Mouse (Mus musculus): ENCODE data around the gene Sergef. TPM values are rescaled to one million over a fixed set of nuclear protein-coding genes. Genes with fewer than 3 reads are reported as not detected.
"Not testable (repeated sequence)": the region's sequence is repeated elsewhere in the genome, so short reads cannot be mapped to it uniquely, and the experiment has no call there.

The Sergef gene
- polyA plus RNA-seq, 1 experiment from 2014 or later = 49.1 TPM

DNA sequence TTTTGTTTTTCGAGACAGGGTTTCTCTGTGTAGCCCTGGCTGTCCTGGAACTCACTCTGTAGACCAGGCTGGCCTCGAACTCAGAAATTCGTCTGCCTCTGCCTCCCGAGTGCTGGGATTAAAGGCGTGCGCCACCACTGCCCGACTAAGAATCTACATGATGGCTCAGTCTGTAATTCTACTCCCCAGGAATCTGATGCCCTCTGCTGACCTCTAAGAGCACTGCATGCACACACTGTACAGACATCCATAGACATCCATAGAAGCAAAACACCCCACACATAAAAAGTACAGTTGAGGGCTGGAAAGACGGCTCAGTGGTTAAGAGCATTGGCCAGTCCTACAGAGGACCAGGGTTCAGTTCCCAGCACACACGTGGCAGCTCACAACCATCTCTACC, 70.1 kb downstream of the Sergef start:
- WGBS = 75% methylated on average over 9 of the region's 9 CpGs
- H3K4me1 ChIP-seq; ATAC-seq (ENCODE audit: low FRiP score): not testable (repeated sequence)

DNA sequence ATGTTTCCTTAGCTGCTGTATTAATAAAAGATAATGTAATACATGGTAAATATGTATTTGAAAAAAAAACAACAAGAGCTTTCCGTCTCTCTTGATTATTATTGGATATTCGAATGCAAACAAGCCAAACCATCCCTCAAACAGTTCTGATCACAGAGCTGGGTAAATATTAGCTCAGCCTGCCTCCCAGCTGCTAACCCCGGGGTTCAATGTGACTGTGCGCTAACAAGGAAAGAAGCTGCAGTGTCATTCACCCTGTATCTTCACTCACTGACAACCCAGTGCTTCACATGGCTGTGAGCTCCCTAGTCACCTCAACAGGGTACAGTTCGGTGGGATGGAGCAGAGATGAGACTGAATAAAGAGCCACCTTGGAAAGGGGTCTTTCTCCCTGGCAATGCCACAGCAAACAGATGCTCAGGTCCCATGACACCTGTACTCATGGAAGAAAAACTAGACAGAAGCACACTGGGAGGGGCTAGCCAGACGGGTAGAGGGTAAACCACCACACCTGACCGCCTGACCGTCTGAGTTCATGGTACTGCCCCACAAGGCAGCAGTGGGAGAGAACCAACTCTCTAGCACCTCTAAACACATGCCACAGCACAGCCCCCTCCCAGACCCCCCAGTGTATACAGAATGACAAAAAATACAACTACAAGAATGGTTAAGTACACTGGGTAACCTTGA, 73.1 kb downstream of the Sergef start:
- no peaks in the 10 kb centered on the region for H3K27me3 ChIP-seq (replicated peaks)
- no peak overlapping the region for H3K9ac ChIP-seq (replicated peaks)
- H3K4me1 ChIP-seq = no peaks in the 10 kb centered on the region
- 86% methylated on average over 8 of the region's 8 CpGs for WGBS
- H3K9me3 ChIP-seq (replicated peaks) = 0 out of 2 replicates have a peak, but pooled peaks cover 5% of the 10 kb centered on the region
- no peak overlapping the region for H3K4me3 ChIP-seq (replicated peaks)
- H3K36me3 ChIP-seq = peaks cover 30% of the 10 kb centered on the region
- H3K4me2 ChIP-seq = no peak overlapping the region
- H3K27ac ChIP-seq (replicated peaks) = no peak overlapping the region
- ATAC-seq (ENCODE audit: low FRiP score) = no peak

More for the DNA sequence above, 70.1 kb downstream of the Sergef start:
- H3K9me3 ChIP-seq (replicated peaks); H3K4me3 ChIP-seq (replicated peaks); H3K4me2 ChIP-seq; H3K27ac ChIP-seq (replicated peaks); H3K27me3 ChIP-seq (replicated peaks); H3K9ac ChIP-seq (replicated peaks): not testable (repeated sequence)
- peaks cover 26% of the 10 kb centered on the region for H3K36me3 ChIP-seq

DNA sequence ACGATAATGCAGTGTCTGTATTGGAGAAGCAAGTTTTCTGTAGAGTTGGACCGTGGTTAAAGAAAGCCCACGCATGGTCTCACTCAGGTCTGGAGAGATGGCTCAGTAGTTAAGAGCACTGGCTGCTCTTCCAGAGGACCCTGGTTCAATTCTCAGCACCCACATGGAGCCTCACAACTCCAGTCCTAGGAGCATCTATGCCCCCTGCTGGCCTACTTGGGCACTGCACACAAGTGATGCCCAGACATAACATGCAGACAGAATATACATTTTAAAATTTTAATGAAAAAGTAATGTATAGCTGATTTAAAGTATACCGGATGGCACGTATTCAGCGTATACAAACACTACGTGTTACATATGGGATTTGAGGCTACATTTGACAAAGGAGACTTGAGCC, 74.2 kb downstream of the Sergef start:
- 98% methylated on average over 7 of the region's 7 CpGs for WGBS

DNA sequence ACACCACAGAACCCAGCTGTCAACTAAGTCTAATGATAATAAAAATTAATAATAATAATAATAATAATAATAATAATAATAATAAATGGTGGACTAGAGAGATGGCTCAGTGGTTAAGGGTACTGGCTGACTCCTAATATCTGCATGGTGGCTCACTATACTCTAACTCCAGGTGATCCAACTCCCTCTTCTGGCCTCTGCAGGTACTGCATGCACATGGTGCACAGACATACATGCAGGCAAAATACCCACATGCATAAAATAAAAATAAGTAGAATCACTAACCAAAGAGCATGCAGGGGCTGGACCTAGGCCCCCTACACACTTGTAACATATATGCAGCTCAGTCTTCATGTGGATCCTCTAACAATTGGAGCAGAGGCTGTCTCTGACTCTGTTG, 75.8 kb downstream of the Sergef start:
- Histone ChIP-seq H3K4me1 (0 out of 2 replicates have a peak, but pooled peaks cover 5% of the 10 kb centered on the region), H3K4me2 (no peak overlapping the region), H3K4me3 (replicated peaks) (no peak overlapping the region), H3K27ac (replicated peaks) (no peak overlapping the region), H3K36me3 (peaks cover 30% of the 10 kb centered on the region), H3K27me3 (replicated peaks) (no peaks in the 10 kb centered on the region), H3K9ac (replicated peaks) (no peak overlapping the region), H3K9me3 (replicated peaks) (0 out of 2 replicates have a peak, but pooled peaks cover 5% of the 10 kb centered on the region)
- ATAC-seq (ENCODE audit: low FRiP score) = no peak

More for the DNA sequence above, 74.2 kb downstream of the Sergef start:
- no peak overlapping the region for H3K4me3 ChIP-seq (replicated peaks)
- H3K27ac ChIP-seq (replicated peaks) = no peak overlapping the region
- H3K9me3 ChIP-seq (replicated peaks) = 0 out of 2 replicates have a peak, but pooled peaks cover 5% of the 10 kb centered on the region
- H3K27me3 ChIP-seq (replicated peaks) = no peaks in the 10 kb centered on the region
- no peak overlapping the region for H3K4me2 ChIP-seq
- no peak for ATAC-seq (ENCODE audit: low FRiP score)
- H3K9ac ChIP-seq (replicated peaks) = no peak overlapping the region
- H3K4me1 ChIP-seq = no peaks in the 10 kb centered on the region
- H3K36me3 ChIP-seq = peaks cover 30% of the 10 kb centered on the region

DNA sequence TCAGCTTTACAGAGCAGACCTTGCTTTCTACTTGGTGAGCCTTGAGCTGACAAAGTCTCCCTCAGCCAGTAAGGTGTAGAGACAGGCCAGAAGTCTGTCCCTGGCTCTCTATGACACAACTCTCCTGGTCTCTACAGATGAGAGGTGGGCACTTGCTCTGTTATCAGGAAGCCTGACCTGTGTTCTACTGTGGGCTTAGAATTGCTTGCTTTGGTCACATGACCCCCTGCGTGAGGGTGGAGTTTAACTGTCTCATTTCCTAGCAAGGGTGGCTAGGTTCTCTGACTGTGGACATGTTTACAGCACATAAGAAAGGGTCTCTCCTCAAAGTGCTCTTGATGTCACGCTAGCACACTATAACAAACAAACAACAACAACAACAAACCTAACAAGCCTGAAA, 79.5 kb downstream of the Sergef start:
- no peaks in the 10 kb centered on the region for H3K27me3 ChIP-seq (replicated peaks)
- WGBS = 98% methylated on average over 2 of the region's 2 CpGs
- peaks cover 6% of the 10 kb centered on the region for H3K36me3 ChIP-seq
- no peak overlapping the region for H3K4me2 ChIP-seq
- ATAC-seq (ENCODE audit: low FRiP score) = no peak
- H3K9me3 ChIP-seq (replicated peaks) = no peaks in the 10 kb centered on the region
- no peak overlapping the region for H3K27ac ChIP-seq (replicated peaks)
- no peak overlapping the region for H3K4me3 ChIP-seq (replicated peaks)
- no peak overlapping the region for H3K9ac ChIP-seq (replicated peaks)
- peaks cover 32% of the 10 kb centered on the region for H3K4me1 ChIP-seq

DNA sequence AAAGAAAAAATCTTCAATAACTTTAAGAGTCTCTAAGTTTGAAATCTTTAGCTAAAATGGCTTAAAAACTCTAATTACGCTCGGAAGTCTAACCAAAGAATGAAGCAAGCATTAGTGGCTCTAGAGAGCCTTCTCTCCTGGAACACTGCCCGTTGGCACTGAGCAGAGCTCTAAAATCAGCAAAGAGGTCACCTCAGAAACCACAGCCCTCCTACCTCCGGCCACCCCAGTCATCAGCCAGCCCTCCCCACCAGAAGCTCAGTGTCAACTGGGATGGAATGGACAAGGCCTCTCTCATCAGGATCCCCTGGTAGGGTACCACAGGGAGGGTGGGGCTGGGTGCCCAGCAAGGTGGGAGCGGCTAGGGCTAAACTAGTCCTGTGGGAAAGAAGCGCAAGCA, 80.0 kb downstream of the Sergef start:
- no peak for ATAC-seq (ENCODE audit: low FRiP score)
- no peak overlapping the region for H3K27ac ChIP-seq (replicated peaks)
- WGBS = 90% methylated on average over 6 of the region's 6 CpGs

DNA sequence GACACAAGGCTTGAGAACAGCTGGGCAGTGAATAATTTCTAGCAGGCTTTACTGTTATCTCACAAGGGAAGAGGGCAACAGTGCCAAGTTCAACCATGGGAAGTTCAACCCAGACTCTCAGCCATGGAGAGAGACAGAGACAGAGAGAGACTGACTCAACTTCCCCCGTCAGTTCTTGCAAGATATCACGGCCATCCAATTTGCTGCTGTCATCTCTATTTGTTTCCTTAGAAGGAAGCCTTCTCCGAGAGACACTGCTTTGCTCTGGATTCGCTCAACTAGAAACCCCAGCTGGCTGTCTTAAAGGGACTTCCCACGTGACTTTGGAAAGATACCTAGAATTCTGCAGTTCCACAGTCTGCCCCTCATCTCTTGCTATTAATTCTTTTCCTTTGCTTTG, 80.6 kb downstream of the Sergef start:
- Histone ChIP-seq H3K27me3 (replicated peaks) (no peaks in the 10 kb centered on the region), H3K4me2 (no peak overlapping the region), H3K9ac (replicated peaks) (no peak overlapping the region), H3K36me3 (0 out of 2 replicates have a peak, but pooled peaks cover 2% of the 10 kb centered on the region), H3K4me1 (peaks cover 41% of the 10 kb centered on the region), H3K9me3 (replicated peaks) (no peaks in the 10 kb centered on the region), H3K4me3 (replicated peaks) (no peak overlapping the region), H3K27ac (replicated peaks) (no peak overlapping the region)
- no peak for ATAC-seq (ENCODE audit: low FRiP score)
- WGBS = 80% methylated on average over 5 of the region's 5 CpGs

More for the DNA sequence above, 80.0 kb downstream of the Sergef start:
- Histone ChIP-seq H3K36me3 (0 out of 2 replicates have a peak, but pooled peaks cover 4% of the 10 kb centered on the region), H3K9ac (replicated peaks) (no peak overlapping the region), H3K27me3 (replicated peaks) (no peaks in the 10 kb centered on the region), H3K9me3 (replicated peaks) (no peaks in the 10 kb centered on the region), H3K4me2 (no peak overlapping the region), H3K4me3 (replicated peaks) (no peak overlapping the region), H3K4me1 (peaks cover 35% of the 10 kb centered on the region)

DNA sequence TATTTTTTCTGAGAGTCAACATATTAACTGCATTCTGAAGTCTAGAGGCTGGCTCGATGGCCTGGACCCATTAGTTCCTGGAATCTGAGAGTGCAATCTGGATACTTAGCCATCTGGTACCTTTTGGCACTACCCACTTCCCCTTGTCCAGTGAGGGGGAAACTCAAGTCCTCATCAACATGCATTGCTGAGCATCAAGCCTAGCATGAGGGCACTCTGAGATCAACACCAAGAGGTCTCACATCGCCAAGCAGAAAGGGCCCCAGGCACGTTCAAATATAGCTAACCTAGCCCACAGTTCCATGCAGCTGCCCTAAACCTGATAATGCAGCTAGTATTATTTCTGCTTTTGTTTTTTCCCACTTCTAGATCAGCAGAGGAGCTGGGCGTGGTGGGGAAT, 81.6 kb downstream of the Sergef start:
- no peak overlapping the region for H3K4me2 ChIP-seq
- no peak for ATAC-seq (ENCODE audit: low FRiP score)
- no peaks in the 10 kb centered on the region for H3K9me3 ChIP-seq (replicated peaks)
- no peaks in the 10 kb centered on the region for H3K27me3 ChIP-seq (replicated peaks)
- no peak overlapping the region for H3K27ac ChIP-seq (replicated peaks)
- WGBS = 89% methylated on average over 4 of the region's 4 CpGs
- no peak overlapping the region for H3K9ac ChIP-seq (replicated peaks)
- no peak overlapping the region for H3K4me3 ChIP-seq (replicated peaks)
- no peaks in the 10 kb centered on the region for H3K36me3 ChIP-seq
- H3K4me1 ChIP-seq = peaks cover 46% of the 10 kb centered on the region

DNA sequence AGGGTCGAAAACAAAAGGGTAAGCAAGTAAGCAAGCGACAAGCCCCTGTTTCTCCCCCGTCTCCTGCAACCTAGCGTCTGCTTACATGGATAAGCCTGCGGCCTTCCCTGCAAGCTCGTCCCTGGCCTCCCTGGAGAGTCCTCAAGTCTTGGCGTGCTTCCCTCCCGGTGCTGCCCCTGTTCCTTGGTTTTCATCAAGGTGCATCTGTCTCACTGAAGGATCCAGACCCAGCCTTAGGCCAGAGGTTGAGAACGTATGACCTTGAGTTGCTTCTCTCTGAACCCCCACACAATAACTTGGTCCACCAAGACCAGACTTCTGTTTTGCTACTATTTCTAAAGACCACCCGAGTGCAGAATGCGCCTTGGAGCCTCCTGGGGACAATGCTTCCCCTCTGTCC, 82.2 kb downstream of the Sergef start:
- WGBS = 75% methylated on average over 11 of the region's 11 CpGs
- no peak overlapping the region for H3K9ac ChIP-seq (replicated peaks)
- H3K4me2 ChIP-seq = no peak overlapping the region
- peaks cover 50% of the 10 kb centered on the region for H3K4me1 ChIP-seq
- 0 out of 2 replicates have a peak overlapping the region, but pooled peaks have one; percentile 66 for H3K27ac ChIP-seq (replicated peaks)
- no peaks in the 10 kb centered on the region for H3K9me3 ChIP-seq (replicated peaks)
- no peaks in the 10 kb centered on the region for H3K27me3 ChIP-seq (replicated peaks)
- H3K4me3 ChIP-seq (replicated peaks) = no peak overlapping the region
- H3K36me3 ChIP-seq = no peaks in the 10 kb centered on the region
- no peak for ATAC-seq (ENCODE audit: low FRiP score)

DNA sequence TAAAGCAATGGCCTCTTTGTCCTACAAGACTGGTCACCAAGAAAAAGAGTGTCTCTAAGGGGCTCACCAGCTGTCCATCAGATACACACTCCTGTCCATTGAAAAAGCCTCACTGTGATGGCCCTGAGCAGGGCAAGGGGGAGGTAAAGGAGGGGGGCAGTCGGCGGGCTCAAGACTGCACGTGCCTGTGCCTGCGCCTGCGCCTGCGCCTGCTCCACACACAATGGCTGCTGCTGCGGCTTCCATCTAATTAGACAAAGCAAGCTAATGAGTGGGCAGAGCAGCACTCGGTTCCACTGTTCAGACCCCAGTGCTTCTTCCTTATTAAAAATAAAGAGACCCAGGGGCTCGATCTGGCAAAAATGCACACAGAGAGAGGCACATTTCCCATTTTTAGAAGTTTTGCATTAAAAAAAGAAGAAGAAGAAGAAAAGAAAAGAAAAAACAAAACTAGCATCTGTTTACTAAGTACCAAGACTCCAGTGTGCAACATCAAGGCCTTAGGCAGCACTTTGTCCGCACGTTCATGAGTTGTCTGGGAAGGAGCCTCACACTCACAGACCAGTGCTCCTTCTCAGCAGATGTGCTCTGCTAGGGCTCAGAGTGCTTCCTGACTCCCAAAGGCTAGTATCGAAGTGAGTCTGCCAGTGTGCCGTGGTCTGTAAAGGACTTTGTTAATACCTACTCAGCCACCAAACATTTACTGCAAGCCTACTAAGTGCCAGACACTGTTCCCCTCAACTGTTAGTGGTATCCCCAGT, 83.1 kb downstream of the Sergef start:
- no peak overlapping the region for H3K4me2 ChIP-seq
- H3K4me3 ChIP-seq (replicated peaks) = no peak overlapping the region
- peaks cover 58% of the 10 kb centered on the region for H3K4me1 ChIP-seq
- H3K9me3 ChIP-seq (replicated peaks) = no peaks in the 10 kb centered on the region
- 30% methylated on average over 13 of the region's 13 CpGs for WGBS
- H3K27me3 ChIP-seq (replicated peaks) = no peaks in the 10 kb centered on the region
- H3K27ac ChIP-seq (replicated peaks) = peak overlapping the region; percentile 66
- no peak overlapping the region for H3K9ac ChIP-seq (replicated peaks)
- ATAC-seq (ENCODE audit: low FRiP score) = peak; percentile 79
- H3K36me3 ChIP-seq = no peaks in the 10 kb centered on the region

DNA sequence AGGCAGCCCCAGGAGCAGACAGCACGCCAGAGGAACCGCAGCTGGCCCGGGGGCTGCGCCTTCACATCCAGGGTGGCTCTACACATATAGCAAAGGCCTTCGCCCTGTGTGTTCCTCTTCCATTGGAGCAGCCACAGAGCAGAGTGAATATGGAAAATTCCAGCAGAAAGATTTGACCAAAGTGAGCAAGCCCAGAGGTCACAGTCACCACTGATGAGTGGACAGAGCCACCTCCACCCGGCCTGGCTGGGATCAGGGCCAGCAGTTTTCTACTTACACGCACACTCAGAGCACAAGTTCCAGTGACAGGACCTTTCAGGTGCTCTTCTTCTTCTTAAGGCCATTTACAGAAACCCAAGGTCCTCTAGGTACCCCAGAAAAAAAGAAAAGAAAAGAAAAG, 83.9 kb downstream of the Sergef start:
- WGBS = 91% methylated on average over 7 of the region's 7 CpGs
- H3K9me3 ChIP-seq (replicated peaks) = no peaks in the 10 kb centered on the region
- no peak for ATAC-seq (ENCODE audit: low FRiP score)
- H3K27ac ChIP-seq (replicated peaks) = no peak overlapping the region
- no peak overlapping the region for H3K4me3 ChIP-seq (replicated peaks)
- H3K27me3 ChIP-seq (replicated peaks) = no peaks in the 10 kb centered on the region
- no peak overlapping the region for H3K4me2 ChIP-seq
- peaks cover 61% of the 10 kb centered on the region for H3K4me1 ChIP-seq
- H3K9ac ChIP-seq (replicated peaks) = no peak overlapping the region
- H3K36me3 ChIP-seq = no peaks in the 10 kb centered on the region

DNA sequence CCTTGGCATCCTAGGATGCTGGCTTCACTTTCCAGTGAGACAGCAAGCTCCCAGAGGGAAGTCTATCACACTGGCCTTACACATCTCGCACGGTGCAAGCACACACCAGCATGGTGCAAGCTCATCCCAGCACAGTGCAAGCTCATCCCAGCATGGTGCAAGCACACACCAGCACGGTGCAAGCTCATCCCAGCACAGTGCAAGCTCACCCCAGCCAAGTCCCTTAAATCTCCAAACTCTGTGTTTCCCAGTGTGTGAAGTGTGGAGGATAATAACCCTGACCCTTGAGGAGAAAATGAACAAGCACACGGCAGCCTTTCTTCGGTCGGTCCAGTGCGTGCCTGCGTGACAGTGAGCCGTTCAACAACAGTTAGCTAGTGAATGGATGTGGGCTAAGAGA, 84.8 kb downstream of the Sergef start:
- no peaks in the 10 kb centered on the region for H3K9me3 ChIP-seq (replicated peaks)
- WGBS = 64% methylated on average over 9 of the region's 9 CpGs
- H3K4me1 ChIP-seq = peaks cover 61% of the 10 kb centered on the region
- no peak overlapping the region for H3K9ac ChIP-seq (replicated peaks)
- no peak for ATAC-seq (ENCODE audit: low FRiP score)
- H3K4me2 ChIP-seq = no peak overlapping the region
- no peak overlapping the region for H3K27ac ChIP-seq (replicated peaks)
- no peak overlapping the region for H3K4me3 ChIP-seq (replicated peaks)
- no peaks in the 10 kb centered on the region for H3K36me3 ChIP-seq
- H3K27me3 ChIP-seq (replicated peaks) = no peaks in the 10 kb centered on the region

Data from neural tube, embryonic 15.5 days (tissue).